Mouse (Mus musculus) left cerebral cortex, postnatal 25 days (tissue): ENCODE measurements around the gene Smtnl1. TPM values are rescaled to one million over a fixed set of nuclear protein-coding genes. Genes with fewer than 3 reads are reported as not detected.

Experiments used
- DNase-seq, 2 experiments: peaks; one replicate each; pipeline ENCODE4 v3.0.0; 2022; ENCODE audit warnings: low spot score in 2 of 2, mixed read lengths in 1 of 2
- intact Hi-C: fragments of 180-260 bp; cut with DNase I; formaldehyde crosslinking; loops from one replicate; pipeline ENCODE4 v1.15.1; 2025
- total RNA-seq, 2 experiments: library from RNA; stranded (reverse); gene quantifications; 2 replicates each; pipeline ENCODE4 v1.2.3; 2021

Gene Smtnl1
- total RNA-seq, result not detected

- intact Hi-C loops, result no loop called here
- no peak for DNase-seq
Observed at GRCm38 (mm10) chr2:84822552-84822951, at the start of gene Smtnl1. Gene Smtnl1, minus strand, starts transcription at chr2:84822652.

GRCm38 (mm10) chr2:84870623-84871160 is 48.2 kb upstream of the Smtnl1 start:
- intact Hi-C loops, result no loop called here
- no peak for DNase-seq

- intact Hi-C loops, result loop anchor here (1.0 to 5.0 kb wide), 2 partner anchors 19 to 37 kb away; no protein-coding TSS in a partner anchor
- peak in 1 of 2 experiments; percentile 62 for DNase-seq
Observed at GRCm38 (mm10) chr2:84868977-84869376, 46.5 kb upstream of the Smtnl1 start.

GRCm38 (mm10) chr2:84868521-84868943 is 46.1 kb upstream of the Smtnl1 start:
- DNase-seq, result peak; percentile 61 to 82
- intact Hi-C loops, result loop anchor here (5.0 kb wide), 1 partner anchor 36 kb away; no protein-coding TSS in a partner anchor

GRCm38 (mm10) chr2:84865616-84866571 is 43.4 kb upstream of the Smtnl1 start:
- intact Hi-C loops, result loop anchor here (5.0 kb wide), 1 partner anchor 34 kb away; no protein-coding TSS in a partner anchor
- DNase-seq, result peak in 1 of 2 experiments; percentile 69

GRCm38 (mm10) chr2:84862231-84862630 is 39.8 kb upstream of the Smtnl1 start:
- intact Hi-C loops, result no loop called here
- no peak for DNase-seq

GRCm38 (mm10) chr2:84861430-84861829 is 39.0 kb upstream of the Smtnl1 start:
- intact Hi-C loops, result no loop called here
- no peak for DNase-seq

- DNase-seq, result no peak
- intact Hi-C loops, result no loop called here
Observed at GRCm38 (mm10) chr2:84859991-84860780, 37.7 kb upstream of the Smtnl1 start.

- intact Hi-C loops, result no loop called here
- DNase-seq, result no peak
Observed at GRCm38 (mm10) chr2:84858551-84858950, 36.1 kb upstream of the Smtnl1 start.

- peak; percentile 68 to 70 for DNase-seq
- intact Hi-C loops, result loop anchor here (1.0 kb wide), 1 partner anchor 24 kb away; no protein-coding TSS in a partner anchor
Observed at GRCm38 (mm10) chr2:84855732-84856131, 33.3 kb upstream of the Smtnl1 start.

- no peak for DNase-seq
- intact Hi-C loops, result no loop called here
Observed at GRCm38 (mm10) chr2:84851130-84852040, 28.9 kb upstream of the Smtnl1 start.

GRCm38 (mm10) chr2:84850407-84851129 is 28.1 kb upstream of the Smtnl1 start:
- DNase-seq, result no peak
- intact Hi-C loops, result no loop called here

- no peak for DNase-seq
- intact Hi-C loops, result no loop called here
Observed at GRCm38 (mm10) chr2:84845226-84845625, 22.8 kb upstream of the Smtnl1 start.

GRCm38 (mm10) chr2:84843654-84844053 is 21.2 kb upstream of the Smtnl1 start:
- DNase-seq, result no peak
- intact Hi-C loops, result no loop called here

GRCm38 (mm10) chr2:84841905-84842304 is 19.5 kb upstream of the Smtnl1 start:
- intact Hi-C loops, result no loop called here
- no peak for DNase-seq

- no peak for DNase-seq
- intact Hi-C loops, result no loop called here
Observed at GRCm38 (mm10) chr2:84840748-84841563, 18.5 kb upstream of the Smtnl1 start.

GRCm38 (mm10) chr2:84840016-84840747 is 17.7 kb upstream of the Smtnl1 start:
- no peak for DNase-seq
- intact Hi-C loops, result no loop called here
